Mouse (Mus musculus) duodenum, adult 2 months (tissue): Measurements from ENCODE around the gene Vmn2r88. TPM values are rescaled to one million over a fixed set of nuclear protein-coding genes. Genes with fewer than 3 reads are reported as not detected.

Source experiments
- polyA plus RNA-seq: library from polyadenylated mRNA; depleted of rRNA; stranded (reverse); fragments of >200 nt; gene quantifications from 2 replicates; pipeline ENCODE4 v1.2.3, GENCODE M21; 2012; ENCODE audit warnings: low replicate concordance; rRNA removed

The Vmn2r88 gene
- not detected in 2 replicates for polyA plus RNA-seq

DNA sequence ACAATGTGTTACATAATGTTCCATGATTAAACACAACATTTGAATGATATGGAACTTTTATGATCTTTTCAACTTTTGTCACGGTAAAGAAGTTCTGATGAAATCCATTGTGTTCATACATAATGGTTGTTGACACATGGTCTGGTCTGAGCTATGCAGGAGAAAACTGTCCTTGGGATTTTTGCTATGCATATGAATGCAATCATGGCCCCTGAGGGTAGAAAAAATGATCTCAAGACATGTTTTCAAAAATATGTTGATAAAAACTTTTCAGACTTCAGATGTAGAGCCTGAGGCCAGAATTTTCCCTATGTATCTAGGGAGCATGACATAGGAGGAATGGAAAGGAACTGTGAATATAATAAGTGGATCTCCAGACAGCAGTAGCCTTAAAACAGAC is at the start of gene Vmn2r88:
Gene Vmn2r88, plus strand, starts transcription at position 301 of the 400 bp plus-strand sequence.

DNA sequence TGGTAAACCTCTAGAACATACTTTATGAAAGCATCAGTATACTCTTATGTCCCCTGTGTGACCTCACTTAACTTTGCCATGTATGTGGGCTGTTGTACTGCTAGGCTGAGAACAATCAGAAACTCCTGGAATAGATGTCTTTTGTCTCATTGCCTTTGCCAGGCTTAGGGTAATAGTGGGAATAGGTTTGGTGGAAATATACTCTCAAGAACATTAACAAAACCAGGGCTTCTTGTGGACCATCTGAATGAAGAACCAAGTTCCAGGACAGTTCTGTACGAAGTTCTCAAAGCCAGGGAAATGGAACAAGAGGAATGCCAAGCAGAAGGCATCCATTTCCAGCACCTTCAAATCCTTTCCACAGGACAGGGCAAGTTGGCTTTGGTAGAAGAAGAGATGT is 49.2 kb upstream of the Vmn2r88 start, which contains the start of gene Gm7247:
Gene Gm7247, plus strand, starts transcription at position 301 of the 400 bp plus-strand sequence.

DNA sequence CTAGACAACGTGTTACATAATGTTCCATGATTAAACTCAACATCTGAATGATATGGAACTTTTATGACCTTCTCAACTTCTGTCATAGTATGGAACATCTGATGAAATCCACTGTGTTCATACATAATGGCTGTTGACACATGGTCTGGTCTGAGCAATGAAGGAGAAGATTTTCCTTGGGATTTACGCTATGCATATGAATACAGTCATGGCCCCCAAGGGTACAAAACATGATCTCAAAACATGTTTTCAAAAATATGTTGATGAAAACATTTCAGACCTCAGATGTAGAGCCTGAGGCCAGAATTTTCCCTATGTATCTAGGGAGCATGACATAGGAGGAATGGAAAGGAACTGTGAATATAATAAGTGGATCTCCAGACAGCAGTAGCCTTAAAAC is 40.9 kb downstream of the Vmn2r88 start, which contains the start of gene Vmn2r89:
Gene Vmn2r89, plus strand, starts transcription at position 301 of the 400 bp plus-strand sequence.

Other genes with a start within 250 kb of the Vmn2r88 start
- gene Rnase2b, start 248.6 kb upstream of the Vmn2r88 start, polyA plus RNA-seq, result not detected in 2 replicates
- gene Ang2, start 211.7 kb upstream of the Vmn2r88 start, polyA plus RNA-seq, result not detected in 2 replicates
- not detected in 2 replicates for gene Ear14, start 207.4 kb upstream of the Vmn2r88 start, polyA plus RNA-seq
- 0.46 TPM in 1 of 2 replicates, not detected in the other for gene Rnase2a, start 154.7 kb upstream of the Vmn2r88 start, polyA plus RNA-seq
- gene Gm7247, start 49.1 kb upstream of the Vmn2r88 start, polyA plus RNA-seq, result not detected in 2 replicates
- not detected in 2 replicates for gene Vmn2r89, start 41.0 kb downstream of the Vmn2r88 start, polyA plus RNA-seq
- not detected in 2 replicates for gene Gm5622, start 142.0 kb downstream of the Vmn2r88 start, polyA plus RNA-seq
- not detected in 2 replicates for gene Gm17175, start 163.2 kb downstream of the Vmn2r88 start, polyA plus RNA-seq
- gene Gm17174, start 181.3 kb downstream of the Vmn2r88 start, polyA plus RNA-seq, result not detected in 2 replicates
- gene Gm17078, start 200.5 kb downstream of the Vmn2r88 start, polyA plus RNA-seq, result not detected in 2 replicates
- gene Gm4181, start 224.8 kb downstream of the Vmn2r88 start, polyA plus RNA-seq, result not detected in 2 replicates